Mouse (Mus musculus) CD4-positive, CD25-positive, alpha-beta regulatory T cell, adult 2 months (primary cell): ENCODE data around the gene Dgcr8.
"Not testable (repeated sequence)": the region's sequence is repeated elsewhere in the genome, so short reads cannot be mapped to it uniquely, and the experiment has no call there.

Experiments
- DNase-seq: peaks from one replicate; pipeline ENCODE4 v3.0.0-alpha.2; 2012; ENCODE audit warnings: low read depth, low spot score

The Dgcr8 gene

DNA sequence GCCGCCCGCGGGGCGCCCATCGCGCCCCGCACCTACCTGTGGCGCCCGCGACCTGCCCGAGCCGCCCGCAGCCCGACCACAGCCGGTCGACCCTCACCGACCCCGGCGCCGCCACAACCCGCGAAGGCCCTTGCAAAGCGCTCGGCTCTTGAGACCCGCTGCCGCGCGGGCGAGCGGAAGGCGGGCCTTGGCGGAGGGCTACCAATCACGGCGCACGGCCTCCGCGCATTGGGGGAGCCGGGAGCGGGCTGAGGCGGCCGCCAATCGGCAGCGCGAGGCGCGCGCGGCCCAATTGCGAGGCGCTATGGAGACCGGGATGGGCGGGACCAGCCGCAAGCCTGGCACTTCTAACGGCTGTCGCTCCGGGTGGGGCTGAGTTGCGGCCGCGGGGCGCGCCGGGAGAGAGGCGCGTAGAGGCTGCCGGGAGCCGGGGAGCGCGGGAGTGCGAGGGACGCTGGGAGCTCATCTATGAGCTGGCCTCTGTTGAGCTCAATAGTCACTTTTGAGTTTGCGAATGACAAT is at the start of gene Dgcr8:
Dgcr8 (minus strand) TSS at position 180 of the 522 bp plus-strand sequence.
- peak; percentile 99 for DNase-seq

DNA sequence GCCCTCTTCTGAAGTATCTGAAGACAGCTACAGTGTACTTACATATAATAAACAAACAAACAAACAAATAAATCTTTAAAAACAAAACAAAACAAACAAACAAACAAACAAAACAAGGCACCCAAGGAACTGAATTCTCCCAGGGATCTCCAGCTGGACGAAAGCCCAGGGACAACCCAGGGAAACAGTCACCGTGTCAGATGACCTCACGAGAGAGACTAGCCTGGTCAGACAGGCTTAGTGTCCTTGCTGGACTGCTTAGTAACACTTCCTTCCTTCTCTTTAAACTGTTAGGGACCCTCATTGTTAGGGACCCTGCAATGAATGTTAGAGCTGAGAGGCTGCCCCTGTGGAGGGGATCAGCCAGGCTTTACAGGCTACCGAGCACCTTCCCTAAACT is 48.2 kb upstream of the Dgcr8 start:
- DNase-seq: no peak

DNA sequence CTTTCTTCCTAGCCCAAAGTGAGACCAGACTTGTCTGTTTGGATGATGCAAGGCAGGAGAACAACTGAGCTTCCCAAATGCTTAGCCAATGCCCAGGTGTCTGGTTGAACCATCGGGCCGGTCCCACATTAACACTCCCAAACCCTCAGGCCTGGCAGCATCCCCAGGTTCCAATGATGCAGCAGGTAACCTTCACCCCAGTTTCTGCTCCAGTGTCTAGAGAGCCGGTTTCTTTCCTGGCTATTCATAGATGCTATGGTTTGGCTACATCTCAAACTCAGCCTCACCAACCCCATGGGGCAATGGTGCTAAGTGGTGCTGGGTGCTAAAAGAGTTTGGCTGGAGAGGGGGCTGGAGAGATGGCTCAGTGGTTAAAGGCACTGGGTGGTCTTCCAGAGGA is 46.9 kb upstream of the Dgcr8 start:
- DNase-seq: no peak

DNA sequence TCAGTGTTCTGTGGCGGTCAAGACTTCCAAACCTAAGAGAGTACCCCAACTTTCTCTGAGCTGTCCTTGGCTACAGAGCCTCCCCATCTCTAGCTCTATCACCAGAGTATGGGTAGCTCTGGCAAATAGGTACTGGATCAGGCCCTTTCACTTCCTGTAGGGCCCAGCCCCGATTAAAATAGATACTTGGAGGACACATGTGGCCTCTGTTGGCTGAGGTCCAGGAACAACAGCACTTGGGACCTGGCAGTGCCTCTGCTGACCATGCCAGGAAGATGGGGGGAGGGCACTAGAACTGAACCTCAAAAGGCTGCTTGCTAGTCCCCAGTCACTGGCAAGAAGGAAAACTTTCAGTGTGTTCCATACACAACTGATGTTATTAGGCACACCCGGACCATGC is 44.9 kb upstream of the Dgcr8 start:
- DNase-seq: no peak

DNA sequence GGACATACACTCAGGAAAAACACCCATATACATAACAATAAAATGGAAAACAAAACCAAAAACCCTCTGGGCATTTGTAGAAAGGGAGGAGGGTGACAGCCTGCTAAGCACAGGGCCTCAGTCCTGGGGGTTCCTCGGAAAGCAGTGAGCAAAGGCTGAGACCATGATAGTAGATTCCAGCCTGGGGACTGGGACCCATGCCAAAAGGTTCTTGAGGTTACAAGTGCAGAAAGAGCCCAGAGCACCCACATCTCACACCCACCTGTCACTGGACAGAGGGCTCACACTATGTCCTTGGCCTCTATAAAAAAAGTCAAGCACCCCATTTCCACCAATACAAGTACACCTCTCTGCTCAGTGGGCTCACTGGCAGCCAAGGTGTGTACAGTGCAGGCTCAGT is 39.5 kb upstream of the Dgcr8 start:
- DNase-seq: no peak

DNA sequence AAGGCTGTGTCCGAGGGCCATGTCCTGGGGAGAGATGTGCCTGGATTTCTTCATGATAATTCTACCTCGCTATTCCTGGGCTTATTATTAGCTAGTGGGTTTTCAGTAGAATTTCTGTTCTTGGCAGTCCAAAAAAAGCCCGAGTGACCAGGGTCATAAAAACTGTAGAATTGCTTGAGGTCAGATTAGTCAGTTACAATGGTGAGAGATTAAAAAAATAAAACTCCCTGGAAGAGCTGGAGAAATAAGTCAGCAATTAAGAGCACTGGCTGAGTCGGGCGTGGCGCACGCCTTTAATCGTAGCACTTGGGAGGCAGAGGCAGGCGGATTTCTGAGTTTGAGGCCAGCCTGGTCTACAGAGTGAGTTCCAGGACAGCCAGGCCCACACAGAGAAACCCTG is 38.9 kb upstream of the Dgcr8 start:
- no peak for DNase-seq

DNA sequence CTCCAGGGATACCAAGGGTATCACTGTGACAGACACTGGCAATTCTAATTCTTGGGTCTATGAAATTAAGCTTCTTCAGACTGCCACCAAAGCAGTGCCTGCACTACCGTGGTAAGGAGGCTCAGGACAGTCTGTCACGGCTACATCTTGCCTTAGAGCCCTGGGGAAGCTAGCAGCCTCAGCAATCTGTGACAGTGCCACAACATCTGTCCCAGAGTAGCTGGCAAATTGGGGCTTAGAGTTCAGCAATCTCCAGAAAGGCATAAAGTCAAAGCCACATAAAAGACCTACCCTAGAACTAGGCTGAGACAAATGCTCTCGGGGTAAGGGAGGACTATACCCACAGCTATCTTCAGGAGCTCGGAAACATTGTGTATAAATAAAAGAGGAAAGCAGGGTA is 36.7 kb upstream of the Dgcr8 start:
- no peak for DNase-seq

DNA sequence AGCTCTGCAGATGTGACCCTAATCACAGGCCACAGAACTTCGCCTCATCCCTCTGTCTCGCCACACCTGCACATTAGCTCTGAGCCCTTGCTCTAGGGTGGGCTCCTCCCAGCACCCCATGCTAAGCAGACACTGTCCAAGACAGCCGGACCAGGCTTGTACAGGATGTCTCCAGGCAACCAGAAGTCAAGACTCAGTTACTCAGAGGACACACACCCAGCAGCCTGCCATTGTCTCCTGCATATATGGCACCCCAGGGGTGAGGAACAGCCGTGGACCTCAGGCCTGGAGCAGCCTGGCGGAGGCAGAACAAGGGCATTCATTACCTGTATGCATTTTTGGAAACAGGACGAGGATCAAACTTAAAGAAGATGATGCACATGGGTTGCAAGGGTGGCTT is 35.0 kb upstream of the Dgcr8 start:
- no peak for DNase-seq

DNA sequence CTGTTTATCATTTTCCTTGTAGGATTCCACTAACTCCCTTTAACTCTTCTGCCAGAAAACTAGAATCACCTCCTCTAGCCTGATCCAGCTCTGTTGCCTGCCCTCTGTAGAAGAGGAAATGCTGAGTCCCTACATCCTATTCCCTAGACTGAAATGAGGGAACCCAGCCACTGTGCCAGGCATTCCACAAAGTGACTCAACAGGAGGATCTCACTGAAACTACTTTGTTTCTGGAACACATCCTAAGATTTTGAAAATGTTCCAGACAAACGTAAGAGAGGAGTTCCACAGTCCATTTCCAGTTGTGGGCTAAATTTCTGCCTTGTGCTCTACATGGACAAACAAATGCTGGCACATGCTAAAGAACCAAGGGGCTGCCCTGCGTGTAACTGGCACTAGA is 34.4 kb upstream of the Dgcr8 start:
- no peak for DNase-seq

DNA sequence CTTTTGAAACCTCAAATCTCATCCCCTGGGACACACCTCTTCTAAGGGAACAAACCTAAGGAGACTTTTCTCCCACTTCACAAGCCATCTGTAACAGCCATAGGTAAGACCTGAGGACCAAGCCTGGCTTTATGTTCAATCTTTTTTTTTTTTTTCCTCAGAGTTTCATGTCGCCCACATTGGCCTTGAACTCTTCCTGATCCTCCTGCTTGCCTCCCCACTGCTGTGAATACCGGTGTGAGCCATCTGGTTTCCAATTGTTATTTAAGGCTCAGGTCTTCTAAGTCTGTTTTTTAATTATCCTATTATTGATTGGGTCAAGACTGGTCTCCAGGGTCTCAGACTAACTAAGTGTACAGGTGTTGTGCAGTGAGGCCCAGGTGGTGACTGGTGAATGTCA is 32.4 kb upstream of the Dgcr8 start:
- no peak for DNase-seq

DNA sequence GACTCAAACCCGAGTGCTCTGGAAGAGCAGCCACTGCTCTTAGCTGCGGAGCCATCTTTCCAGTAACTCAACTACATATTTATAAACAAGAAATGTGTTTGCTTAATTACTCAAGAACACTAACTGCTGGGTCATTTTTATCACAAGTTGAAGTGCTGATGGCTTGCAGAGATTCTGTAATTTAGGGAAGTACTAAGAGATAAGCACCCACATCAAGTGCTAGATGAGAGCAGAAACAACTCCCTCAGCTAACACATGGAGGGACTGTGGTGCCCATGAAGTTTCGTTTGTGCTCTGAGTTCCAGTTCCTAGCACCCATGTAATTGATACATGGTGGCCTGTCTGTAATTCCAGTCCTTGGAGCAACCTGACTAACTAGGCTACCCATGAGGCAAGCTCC is 29.9 kb upstream of the Dgcr8 start:
- no peak for DNase-seq

DNA sequence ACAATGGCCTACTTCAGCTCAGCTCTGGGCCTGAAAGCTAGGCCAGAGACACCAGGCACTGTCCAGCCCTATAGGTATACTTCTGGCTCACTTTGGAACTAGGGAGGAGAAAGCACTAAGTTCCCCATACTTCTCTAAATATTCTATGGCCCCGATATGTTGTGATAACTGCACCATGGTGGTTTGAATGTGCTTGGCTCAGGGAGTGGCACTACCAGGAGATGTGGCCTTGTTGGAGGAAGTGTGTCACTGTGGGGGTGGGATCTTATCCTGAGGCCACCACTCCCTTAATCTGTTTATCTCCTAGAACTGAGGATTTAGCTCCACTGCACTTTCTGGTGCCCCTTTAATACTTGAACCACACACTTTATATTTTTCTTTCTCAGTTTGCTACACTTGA is 19.1 kb upstream of the Dgcr8 start:
- DNase-seq: no peak

DNA sequence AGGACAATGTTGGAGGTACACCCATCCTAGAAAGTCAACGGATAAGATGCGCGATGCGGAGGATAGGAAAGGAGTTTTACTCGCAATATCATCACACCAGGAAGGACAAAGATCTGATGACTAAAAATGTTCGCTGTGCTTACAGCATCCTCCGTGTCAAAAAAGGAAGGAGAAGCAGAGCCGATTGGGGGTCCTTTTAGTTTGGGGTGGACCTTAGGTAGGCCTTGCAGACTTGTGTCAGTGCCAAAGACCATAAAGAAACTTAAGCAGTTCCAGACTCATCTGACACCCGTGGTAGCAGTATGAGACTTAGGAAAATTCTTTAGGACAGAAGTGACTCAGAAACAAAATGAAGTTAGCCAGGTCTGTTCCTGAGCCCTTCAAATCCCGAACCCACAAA is 568 bp upstream of the Dgcr8 start:
- not testable (repeated sequence) for DNase-seq

DNA sequence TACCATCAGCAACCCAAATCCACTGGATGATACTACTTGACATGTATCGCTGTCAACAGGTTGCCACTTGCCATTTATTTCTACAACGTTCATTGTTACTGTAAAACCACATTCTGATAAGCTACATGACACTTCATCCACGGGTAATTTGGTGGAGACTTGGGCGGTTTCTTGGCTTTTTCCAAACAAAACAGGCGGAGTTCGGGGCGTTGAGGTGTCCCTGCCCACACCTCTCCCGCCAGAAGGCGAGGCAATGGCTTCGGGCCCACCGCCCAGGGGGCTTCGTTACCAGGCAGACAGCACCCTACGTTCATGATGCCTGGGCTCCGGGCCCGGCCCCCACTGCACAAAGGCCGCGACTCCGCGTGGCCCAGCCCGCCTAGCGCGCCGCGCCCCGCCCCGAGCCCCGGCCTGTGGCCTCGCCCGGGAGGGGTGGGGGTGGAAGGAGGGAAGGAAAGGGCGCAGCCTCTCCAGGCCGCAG is 425 bp downstream of the Dgcr8 start:
- DNase-seq: no peak

DNA sequence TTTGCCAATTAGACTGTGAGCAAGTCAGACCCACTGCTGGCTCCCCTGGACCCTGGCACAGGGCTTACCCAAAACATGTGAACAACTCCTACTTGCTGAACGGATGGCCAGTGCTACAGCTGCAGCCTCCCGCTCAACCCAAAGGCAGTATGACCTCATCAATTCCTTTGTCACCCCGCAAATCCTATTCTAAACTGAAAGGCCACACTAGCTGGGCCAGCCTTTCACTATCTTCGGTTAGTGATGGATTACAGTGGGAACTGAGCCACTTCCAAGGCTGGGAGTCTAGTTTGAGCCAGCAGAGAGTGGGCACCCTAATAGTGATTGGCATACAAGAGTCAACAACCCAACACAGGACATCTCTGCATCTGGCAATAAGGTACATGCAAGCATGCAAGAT is 880 bp downstream of the Dgcr8 start:
- DNase-seq: peak; percentile 11

DNA sequence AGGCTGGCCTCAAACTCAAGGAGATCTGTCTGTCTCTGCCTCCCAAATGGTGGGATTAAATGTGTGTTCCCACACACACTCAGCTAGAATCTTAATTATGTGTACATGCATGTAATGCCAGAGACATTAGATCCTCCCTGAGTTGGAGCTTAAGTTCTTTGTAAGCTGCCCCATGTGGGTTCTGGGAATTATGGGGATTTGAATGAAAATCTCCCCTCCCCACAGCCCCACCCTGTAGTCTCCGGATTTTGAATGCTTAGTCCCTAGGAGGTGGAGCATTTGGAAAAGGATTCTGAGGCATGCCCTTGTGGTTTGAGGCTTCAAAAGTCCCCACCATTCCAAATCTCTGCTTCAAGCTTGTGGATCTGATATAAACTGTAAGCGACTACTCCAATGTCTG is 13.9 kb downstream of the Dgcr8 start:
- DNase-seq: no peak

DNA sequence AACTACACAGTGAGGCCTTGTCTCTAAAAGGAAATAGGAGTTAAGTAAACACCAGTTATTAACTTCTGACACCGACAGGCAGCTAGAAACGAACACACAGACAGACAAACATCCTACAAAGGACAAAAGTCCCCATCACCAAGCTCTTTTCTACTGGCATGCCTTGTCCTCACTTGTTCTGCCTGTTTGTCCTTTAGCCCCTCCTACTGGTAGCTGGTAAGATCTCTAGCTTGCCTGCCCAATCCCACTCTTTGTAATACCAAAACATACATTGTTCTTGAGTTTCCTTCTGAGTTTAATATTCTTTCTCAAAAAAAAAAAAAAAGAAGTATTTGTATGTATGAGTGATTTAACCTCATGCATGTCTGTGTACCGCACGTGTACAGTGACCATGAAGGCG is 20.9 kb downstream of the Dgcr8 start:
- DNase-seq: peak; percentile 45

DNA sequence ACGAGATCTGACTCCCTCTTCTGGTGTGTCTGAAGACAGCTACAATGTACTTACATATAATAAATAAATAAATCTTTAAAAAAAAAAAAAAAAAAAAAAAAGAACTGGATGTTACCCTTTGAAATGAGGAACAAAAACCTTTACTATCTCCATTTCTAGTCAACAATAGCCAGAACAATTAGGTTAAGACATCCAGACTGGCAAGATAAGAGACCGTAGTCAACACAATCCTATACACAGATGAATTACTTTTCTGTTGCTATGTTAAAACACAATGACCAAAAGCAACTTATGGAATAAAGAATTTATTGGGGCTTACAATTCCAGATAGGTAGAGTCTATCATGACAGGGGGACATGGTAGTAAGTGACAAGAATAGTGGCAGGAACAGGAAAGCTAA is 24.0 kb downstream of the Dgcr8 start:
- no peak for DNase-seq

DNA sequence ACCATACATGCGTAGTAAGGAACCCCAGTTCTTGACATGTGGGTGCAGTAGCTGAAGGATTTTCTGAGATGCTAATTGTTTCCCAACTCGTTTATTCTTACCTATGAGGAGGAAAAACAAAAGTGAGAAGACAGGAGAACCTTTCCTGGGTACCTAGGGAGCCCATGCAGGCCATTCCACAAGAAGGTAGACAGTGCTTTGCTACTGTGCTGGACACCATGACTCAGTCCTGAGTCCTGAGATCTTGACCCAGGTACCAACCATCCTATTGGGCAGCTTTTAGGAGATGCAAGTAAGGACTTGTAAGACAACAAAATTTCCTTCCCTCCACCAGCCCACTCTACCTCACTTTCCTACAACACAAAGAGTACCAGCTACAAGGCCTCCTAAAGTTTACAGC is 30.8 kb downstream of the Dgcr8 start, which contains the start of gene Gm49776:
Gm49776 (minus strand) TSS at position 101 of the 400 bp plus-strand sequence.
- DNase-seq: no peak

DNA sequence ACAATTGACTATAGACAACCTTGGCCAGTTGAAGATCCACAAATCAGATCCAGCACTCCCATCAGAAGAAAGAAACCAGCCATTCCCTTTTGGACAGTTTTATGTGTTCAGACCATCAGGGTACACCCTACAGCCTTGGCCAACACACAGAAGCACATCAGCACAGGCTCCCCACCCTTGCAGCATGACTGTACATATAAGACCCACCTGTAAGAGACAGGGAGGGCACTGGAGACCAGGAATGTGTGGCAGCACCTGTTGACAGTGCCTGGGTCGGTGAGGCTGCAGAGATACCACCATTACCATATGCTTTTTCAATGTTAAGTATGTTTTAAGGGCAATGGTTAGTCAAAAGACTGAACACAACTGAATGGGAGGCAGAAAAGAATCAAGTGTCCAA is 35.2 kb downstream of the Dgcr8 start:
- DNase-seq: no peak

DNA sequence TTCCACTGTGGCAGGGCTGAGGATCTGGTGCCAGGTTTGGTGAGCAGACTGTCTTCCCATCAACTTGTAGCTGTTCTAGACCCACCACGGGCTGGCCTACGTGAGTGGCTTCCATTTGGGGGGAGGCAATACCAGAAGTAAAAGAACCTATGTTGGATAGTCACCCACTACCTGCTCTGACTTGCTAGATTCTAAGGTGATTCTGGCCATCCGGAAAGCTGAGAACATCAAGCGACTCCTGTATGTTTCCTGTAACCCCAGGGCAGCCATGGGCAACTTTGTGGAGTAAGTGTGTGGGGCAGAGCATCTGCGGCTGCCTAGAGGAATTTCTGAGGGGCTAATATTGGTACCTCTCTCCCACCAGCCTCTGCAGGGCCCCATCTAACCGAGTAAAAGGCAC is 36.3 kb downstream of the Dgcr8 start:
- no peak for DNase-seq

DNA sequence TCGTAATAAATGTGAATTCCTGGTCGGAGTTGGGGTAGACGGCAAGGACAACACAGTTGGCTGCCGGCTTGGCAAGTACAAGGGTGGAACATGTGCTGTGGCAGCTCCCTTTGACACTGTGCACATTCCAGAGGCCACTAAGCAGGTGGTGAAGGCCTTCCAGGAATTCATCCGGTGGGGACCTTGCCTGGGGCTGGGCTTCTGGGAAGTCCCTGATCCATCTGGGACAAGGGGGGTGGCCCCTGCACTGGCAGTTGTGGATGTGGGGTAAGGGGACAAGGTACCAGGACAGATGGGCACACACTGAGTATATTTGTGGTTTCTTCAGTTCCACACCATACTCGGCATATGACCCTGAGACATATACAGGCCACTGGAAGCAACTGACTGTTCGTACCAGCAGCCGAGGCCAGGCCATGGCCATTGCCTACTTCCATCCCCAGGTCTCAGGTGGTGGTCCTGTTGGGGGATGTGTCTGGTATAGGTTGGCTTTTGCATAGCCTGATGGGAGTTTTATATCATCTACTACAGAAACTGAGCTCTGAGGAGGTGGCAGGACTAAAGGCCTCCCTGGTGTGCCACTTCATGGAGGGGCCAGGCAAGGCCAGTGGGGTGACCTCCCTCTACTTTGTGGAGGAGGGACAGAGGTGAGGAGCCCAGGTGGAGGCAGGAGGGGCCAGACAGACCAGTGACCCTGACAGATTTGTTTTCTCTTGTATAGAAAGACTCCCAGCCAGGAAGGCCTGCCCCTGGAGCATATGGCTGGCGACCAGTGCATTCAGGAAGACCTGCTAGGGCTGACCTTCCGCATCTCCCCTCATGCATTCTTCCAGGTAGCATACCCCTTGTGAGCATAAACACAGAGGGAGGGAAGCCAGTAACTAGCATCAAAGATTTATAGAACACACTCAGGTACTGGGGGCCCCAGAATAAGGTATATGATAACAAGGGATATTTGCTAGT is 37.9 kb downstream of the Dgcr8 start:
- DNase-seq: no peak

DNA sequence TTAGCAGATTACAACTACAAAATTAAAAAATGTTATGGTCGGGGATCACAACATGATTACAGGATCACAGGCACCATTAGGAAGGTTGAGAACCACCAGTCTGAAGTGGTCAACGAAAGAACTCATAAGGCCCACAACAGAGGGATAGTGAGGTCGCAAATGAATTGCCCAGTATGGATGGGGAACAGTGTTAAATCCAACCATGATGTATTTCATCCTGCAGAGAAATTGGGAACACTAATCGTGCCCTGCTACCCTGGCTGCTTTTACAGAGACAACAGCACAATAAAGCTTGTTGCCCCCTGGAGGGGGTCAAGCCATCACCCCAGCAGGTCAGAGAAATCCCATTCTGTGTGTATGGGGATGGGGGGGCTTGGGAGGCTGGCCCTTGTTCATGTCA is 38.8 kb downstream of the Dgcr8 start:
- DNase-seq: no peak
